Mouse (Mus musculus) limb, embryonic 15.5 days (tissue): Measurements from ENCODE around the gene Ppfibp1. TPM values are rescaled to one million over a fixed set of nuclear protein-coding genes. Genes with fewer than 3 reads are reported as not detected.

Source experiments
- ATAC-seq: fragments of 200-750 bp; cut with Nextera tagmentation; 2 replicates; pipeline ENCODE4 v1.8.0; 2017; ENCODE audit warnings: low read depth, moderate TSS enrichment; ENCODE audit not compliant: insufficient number of reproducible peaks, low FRiP score, low TSS enrichment
- H3K27ac ChIP-seq: fragments of 300-500 bp; sonication (generic); 2 replicates; pipeline ENCODE4 v1.5.1; 2015; ENCODE audit warnings: moderate library complexity, mild to moderate bottlenecking, inconsistent platforms
- H3K27me3 ChIP-seq: fragments of 300-500 bp; sonication (generic); 2 replicates; pipeline ENCODE4 v1.6.1; 2015; ENCODE audit warnings: inconsistent platforms
- H3K36me3 ChIP-seq: fragments of 300-500 bp; sonication (generic); 2 replicates; pipeline ENCODE4 v1.6.1; 2015; ENCODE audit warnings: inconsistent platforms
- H3K4me1 ChIP-seq: fragments of 300-500 bp; sonication (generic); 2 replicates; pipeline ENCODE4 v1.6.1; 2015; ENCODE audit warnings: inconsistent platforms
- H3K4me2 ChIP-seq: fragments of 300-500 bp; sonication (generic); 2 replicates; pipeline ENCODE4 v1.6.1; 2015; ENCODE audit warnings: mild to moderate bottlenecking, inconsistent platforms
- H3K4me3 ChIP-seq: fragments of 300-500 bp; sonication (generic); 2 replicates; pipeline ENCODE4 v1.5.1; 2015; ENCODE audit warnings: mild to moderate bottlenecking, inconsistent platforms
- H3K9ac ChIP-seq: fragments of 300-500 bp; sonication (generic); 2 replicates; pipeline ENCODE4 v1.6.1; 2015; ENCODE audit warnings: inconsistent platforms
- H3K9me3 ChIP-seq: fragments of 300-500 bp; sonication (generic); 2 replicates; pipeline ENCODE4 v1.6.1; 2016; ENCODE audit warnings: inconsistent platforms
- WGBS: fragments of 180-500 bp; shearing (Covaris S2); methylation state at CpG from one replicate; pipeline ENCODE4 v1.1.7; 2015; 5-methylcytosine and 5-hydroxymethylcytosine counted together
- polyA plus RNA-seq: library from polyadenylated mRNA; unstranded; fragments of >200 nt; fragmentation: Nextera tagmentation; extraction: Ambion mirVana; gene quantifications from 2 replicates; pipeline ENCODE4 v1.2.1, GENCODE M21; 2015

Ppfibp1 gene
- polyA plus RNA-seq, 1 experiment from 2014 or later = 63.5 TPM

- H3K27ac ChIP-seq = peak overlapping the region; percentile 62
- no peak overlapping the region for H3K4me3 ChIP-seq
- WGBS = 19% methylated on average over 3 of the region's 3 CpGs
- peaks cover 12% of the 10 kb centered on the region for H3K36me3 ChIP-seq
- no peaks in the 10 kb centered on the region for H3K27me3 ChIP-seq
- H3K4me2 ChIP-seq = no peak overlapping the region
- ATAC-seq = peak; percentile 30; the same call in 1 of the 2 replicates
- H3K9ac ChIP-seq = no peak overlapping the region
- H3K4me1 ChIP-seq = peaks cover 21% of the 10 kb centered on the region
- H3K9me3 ChIP-seq = no peaks in the 10 kb centered on the region
Measured at GRCm38 (mm10) chr6:146979953-146980352, 91.7 kb downstream of the Ppfibp1 start.

GRCm38 (mm10) chr6:146981249-146981835, 93.1 kb downstream of the Ppfibp1 start:
- Histone ChIP-seq H3K9ac (no peak overlapping the region), H3K27ac (no peak overlapping the region), H3K4me1 (peaks cover 21% of the 10 kb centered on the region), H3K9me3 (no peaks in the 10 kb centered on the region), H3K36me3 (peaks cover 11% of the 10 kb centered on the region), H3K27me3 (no peaks in the 10 kb centered on the region), H3K4me2 (no peak overlapping the region), H3K4me3 (no peak overlapping the region)
- WGBS = 36% methylated on average over 1 of the region's 1 CpGs
- ATAC-seq = no peak

GRCm38 (mm10) chr6:146984569-146984968, 96.3 kb downstream of the Ppfibp1 start:
- Histone ChIP-seq H3K4me3 (no peak overlapping the region), H3K27me3 (no peaks in the 10 kb centered on the region), H3K9ac (no peak overlapping the region), H3K4me2 (no peak overlapping the region), H3K27ac (0 out of 2 replicates have a peak overlapping the region, but pooled peaks have one; percentile 1), H3K36me3 (no peaks in the 10 kb centered on the region; the same call in 1 of the 2 replicates), H3K9me3 (no peaks in the 10 kb centered on the region), H3K4me1 (peaks cover 11% of the 10 kb centered on the region)
- 53% methylated on average over 3 of the region's 3 CpGs for WGBS
- no peak for ATAC-seq

- Histone ChIP-seq H3K9ac (no peak overlapping the region), H3K27me3 (no peaks in the 10 kb centered on the region), H3K4me3 (no peak overlapping the region), H3K9me3 (no peaks in the 10 kb centered on the region), H3K27ac (no peak overlapping the region), H3K4me1 (no peaks in the 10 kb centered on the region), H3K4me2 (no peak overlapping the region), H3K36me3 (peaks cover 32% of the 10 kb centered on the region)
- 42% methylated on average over 5 of the region's 5 CpGs for WGBS
- ATAC-seq = no peak
Measured at GRCm38 (mm10) chr6:146994236-146994635, 105.9 kb downstream of the Ppfibp1 start.

- ATAC-seq = no peak
- H3K27ac ChIP-seq = no peak overlapping the region
- H3K27me3 ChIP-seq = no peaks in the 10 kb centered on the region
- H3K4me1 ChIP-seq = no peaks in the 10 kb centered on the region
- no peak overlapping the region for H3K4me3 ChIP-seq
- 85% methylated on average over 2 of the region's 2 CpGs for WGBS
- peaks cover 42% of the 10 kb centered on the region for H3K36me3 ChIP-seq
- no peak overlapping the region for H3K4me2 ChIP-seq
- H3K9ac ChIP-seq = no peak overlapping the region
- no peaks in the 10 kb centered on the region for H3K9me3 ChIP-seq
Measured at GRCm38 (mm10) chr6:146995391-146995790, 107.1 kb downstream of the Ppfibp1 start.

- Histone ChIP-seq H3K27me3 (no peaks in the 10 kb centered on the region), H3K9me3 (no peaks in the 10 kb centered on the region), H3K4me3 (no peak overlapping the region), H3K27ac (no peak overlapping the region), H3K9ac (no peak overlapping the region), H3K36me3 (peaks cover 47% of the 10 kb centered on the region), H3K4me1 (no peaks in the 10 kb centered on the region), H3K4me2 (no peak overlapping the region)
- 85% methylated on average over 6 of the region's 6 CpGs for WGBS
- no peak for ATAC-seq
Measured at GRCm38 (mm10) chr6:146995878-146996277, 107.6 kb downstream of the Ppfibp1 start.

GRCm38 (mm10) chr6:146997006-146997405, 108.7 kb downstream of the Ppfibp1 start:
- H3K4me1 ChIP-seq = no peaks in the 10 kb centered on the region
- no peak overlapping the region for H3K4me2 ChIP-seq
- no peaks in the 10 kb centered on the region for H3K9me3 ChIP-seq
- 85% methylated on average over 6 of the region's 6 CpGs for WGBS
- H3K27me3 ChIP-seq = no peaks in the 10 kb centered on the region
- no peak overlapping the region for H3K4me3 ChIP-seq
- ATAC-seq = no peak
- H3K27ac ChIP-seq = no peak overlapping the region
- no peak overlapping the region for H3K9ac ChIP-seq
- H3K36me3 ChIP-seq = peaks cover 58% of the 10 kb centered on the region

GRCm38 (mm10) chr6:146998710-146999109, 110.4 kb downstream of the Ppfibp1 start:
- Histone ChIP-seq H3K27ac (no peak overlapping the region), H3K4me3 (no peak overlapping the region), H3K9me3 (no peaks in the 10 kb centered on the region), H3K4me1 (no peaks in the 10 kb centered on the region), H3K4me2 (no peak overlapping the region), H3K9ac (no peak overlapping the region), H3K27me3 (no peaks in the 10 kb centered on the region), H3K36me3 (peaks cover 63% of the 10 kb centered on the region)
- WGBS = 88% methylated on average over 4 of the region's 4 CpGs
- ATAC-seq = no peak

GRCm38 (mm10) chr6:146999302-146999701, 111.0 kb downstream of the Ppfibp1 start:
- no peak for ATAC-seq
- H3K4me2 ChIP-seq = no peak overlapping the region
- no peak overlapping the region for H3K4me3 ChIP-seq
- H3K9ac ChIP-seq = no peak overlapping the region
- peaks cover 69% of the 10 kb centered on the region for H3K36me3 ChIP-seq
- no peaks in the 10 kb centered on the region for H3K4me1 ChIP-seq
- H3K27ac ChIP-seq = no peak overlapping the region
- H3K27me3 ChIP-seq = no peaks in the 10 kb centered on the region
- H3K9me3 ChIP-seq = no peaks in the 10 kb centered on the region
- WGBS = 87% methylated on average over 9 of the region's 9 CpGs

GRCm38 (mm10) chr6:146999755-147000154, 111.5 kb downstream of the Ppfibp1 start:
- Histone ChIP-seq H3K36me3 (peaks cover 69% of the 10 kb centered on the region), H3K9ac (no peak overlapping the region), H3K4me2 (no peak overlapping the region), H3K4me1 (no peaks in the 10 kb centered on the region), H3K9me3 (no peaks in the 10 kb centered on the region), H3K27ac (no peak overlapping the region), H3K27me3 (no peaks in the 10 kb centered on the region), H3K4me3 (no peak overlapping the region)
- 54% methylated on average over 2 of the region's 2 CpGs for WGBS
- ATAC-seq = no peak

GRCm38 (mm10) chr6:147008148-147008547, 119.9 kb downstream of the Ppfibp1 start:
- H3K36me3 ChIP-seq = peaks cover 46% of the 10 kb centered on the region
- H3K4me1 ChIP-seq = no peaks in the 10 kb centered on the region
- no peak overlapping the region for H3K9ac ChIP-seq
- no peak overlapping the region for H3K27ac ChIP-seq
- no peak overlapping the region for H3K4me2 ChIP-seq
- no peaks in the 10 kb centered on the region for H3K9me3 ChIP-seq
- 64% methylated on average over 3 of the region's 3 CpGs for WGBS
- no peak for ATAC-seq
- H3K4me3 ChIP-seq = no peak overlapping the region
- no peaks in the 10 kb centered on the region for H3K27me3 ChIP-seq

- no peaks in the 10 kb centered on the region for H3K9me3 ChIP-seq
- no peak overlapping the region for H3K9ac ChIP-seq
- no peak overlapping the region for H3K4me2 ChIP-seq
- ATAC-seq = no peak
- no peaks in the 10 kb centered on the region for H3K27me3 ChIP-seq
- H3K36me3 ChIP-seq = peaks cover 56% of the 10 kb centered on the region
- 66% methylated on average over 6 of the region's 6 CpGs for WGBS
- H3K4me3 ChIP-seq = no peak overlapping the region
- no peak overlapping the region for H3K27ac ChIP-seq
- no peaks in the 10 kb centered on the region for H3K4me1 ChIP-seq
Measured at GRCm38 (mm10) chr6:147010358-147010757, 122.1 kb downstream of the Ppfibp1 start.
